Mouse (Mus musculus): ENCODE measurements at regions not wholly inside any gene's neighbourhood (a gene's known extent, or its start where the extent isn't known, plus 50 kb on each side); places are given as distances from the start of the nearest gene placed in this dataset.

GRCm38 (mm10) chr2:50964062-50964461, 184.8 kb downstream of the Rnd3 start:
- H3K4me2 ChIP-seq (replicated peaks), result no peak overlapping the region
- H3K4me3 ChIP-seq (replicated peaks; ENCODE audit: low read length), result no peak overlapping the region
- ATAC-seq (ENCODE audit: low FRiP score) (no peak), DNase-seq (ENCODE audit: low spot score) (no peak)
- no peak overlapping the region for H3K27ac ChIP-seq
- no peak overlapping the region for H3K9ac ChIP-seq
- no peaks in the 10 kb centered on the region for H3K36me3 ChIP-seq (replicated peaks; ENCODE audit: control insufficient read depth, insufficient read depth)
- WGBS, result 87% methylated on average over 3 of the region's 3 CpGs
- no peaks in the 10 kb centered on the region for H3K9me3 ChIP-seq (ENCODE audit: control insufficient read depth, low read length)
- no peaks in the 10 kb centered on the region for H3K27me3 ChIP-seq (ENCODE audit: control insufficient read depth, insufficient read depth, low read length)
- peaks cover 6% of the 10 kb centered on the region for H3K4me1 ChIP-seq (replicated peaks; ENCODE audit: control insufficient read depth, insufficient read depth, low read length)

GRCm38 (mm10) chr2:50961049-50961448, 187.9 kb downstream of the Rnd3 start:
- H3K9me3 ChIP-seq (ENCODE audit: control insufficient read depth, low read length), result no peaks in the 10 kb centered on the region
- H3K36me3 ChIP-seq (replicated peaks; ENCODE audit: control insufficient read depth, insufficient read depth), result no peaks in the 10 kb centered on the region
- H3K27me3 ChIP-seq (ENCODE audit: control insufficient read depth, insufficient read depth, low read length), result no peaks in the 10 kb centered on the region
- DNase-seq (ENCODE audit: low spot score) (no peak), ATAC-seq (ENCODE audit: low FRiP score) (no peak)
- H3K4me2 ChIP-seq (replicated peaks), result no peak overlapping the region
- H3K9ac ChIP-seq, result no peak overlapping the region
- 70% methylated on average over 4 of the region's 4 CpGs for WGBS
- no peaks in the 10 kb centered on the region for H3K4me1 ChIP-seq (replicated peaks; ENCODE audit: control insufficient read depth, insufficient read depth, low read length)
- no peak overlapping the region for H3K4me3 ChIP-seq (replicated peaks; ENCODE audit: low read length)
- no peak overlapping the region for H3K27ac ChIP-seq

- Histone ChIP-seq H3K9ac (no peak overlapping the region), H3K36me3 (replicated peaks; ENCODE audit: control insufficient read depth, insufficient read depth) (no peaks in the 10 kb centered on the region), H3K27ac (no peak overlapping the region), H3K9me3 (ENCODE audit: control insufficient read depth, low read length) (no peaks in the 10 kb centered on the region), H3K4me2 (replicated peaks) (no peak overlapping the region), H3K4me3 (replicated peaks; ENCODE audit: low read length) (no peak overlapping the region), H3K27me3 (ENCODE audit: control insufficient read depth, insufficient read depth, low read length) (no peaks in the 10 kb centered on the region), H3K4me1 (replicated peaks; ENCODE audit: control insufficient read depth, insufficient read depth, low read length) (no peaks in the 10 kb centered on the region)
- no peak for ATAC-seq (ENCODE audit: low FRiP score)
- WGBS, result 94% methylated on average over 9 of the region's 9 CpGs
- no peak for DNase-seq (ENCODE audit: low spot score)
Measured at GRCm38 (mm10) chr2:50959323-50959722, 189.6 kb downstream of the Rnd3 start.

- Histone ChIP-seq H3K9ac (no peak overlapping the region), H3K4me3 (replicated peaks; ENCODE audit: low read length) (no peak overlapping the region), H3K4me1 (replicated peaks; ENCODE audit: control insufficient read depth, insufficient read depth, low read length) (no peaks in the 10 kb centered on the region), H3K9me3 (ENCODE audit: control insufficient read depth, low read length) (no peaks in the 10 kb centered on the region), H3K36me3 (replicated peaks; ENCODE audit: control insufficient read depth, insufficient read depth) (no peaks in the 10 kb centered on the region), H3K27me3 (ENCODE audit: control insufficient read depth, insufficient read depth, low read length) (no peaks in the 10 kb centered on the region), H3K27ac (no peak overlapping the region), H3K4me2 (replicated peaks) (no peak overlapping the region)
- 37% methylated on average over 6 of the region's 6 CpGs for WGBS
- DNase-seq (ENCODE audit: low spot score) (peak; percentile 32), ATAC-seq (ENCODE audit: low FRiP score) (no peak)
Measured at GRCm38 (mm10) chr2:50954361-50955066, 194.4 kb downstream of the Rnd3 start.

GRCm38 (mm10) chr2:50951027-50951426, 197.9 kb downstream of the Rnd3 start:
- no peaks in the 10 kb centered on the region for H3K27me3 ChIP-seq (ENCODE audit: control insufficient read depth, insufficient read depth, low read length)
- no peak overlapping the region for H3K4me2 ChIP-seq (replicated peaks)
- no peak overlapping the region for H3K27ac ChIP-seq
- no peak overlapping the region for H3K9ac ChIP-seq
- no peak overlapping the region for H3K4me3 ChIP-seq (replicated peaks; ENCODE audit: low read length)
- DNase-seq (ENCODE audit: low spot score), result no peak
- no peaks in the 10 kb centered on the region for H3K9me3 ChIP-seq (ENCODE audit: control insufficient read depth, low read length)
- no peaks in the 10 kb centered on the region for H3K4me1 ChIP-seq (replicated peaks; ENCODE audit: control insufficient read depth, insufficient read depth, low read length)
- no peak for ATAC-seq (ENCODE audit: low FRiP score)
- WGBS, result 87% methylated on average over 3 of the region's 3 CpGs
- no peaks in the 10 kb centered on the region for H3K36me3 ChIP-seq (replicated peaks; ENCODE audit: control insufficient read depth, insufficient read depth)

- Histone ChIP-seq H3K4me3 (replicated peaks; ENCODE audit: low read length) (no peak overlapping the region), H3K4me2 (replicated peaks) (no peak overlapping the region), H3K27ac (no peak overlapping the region), H3K27me3 (ENCODE audit: control insufficient read depth, insufficient read depth, low read length) (no peaks in the 10 kb centered on the region), H3K9ac (no peak overlapping the region), H3K36me3 (replicated peaks; ENCODE audit: control insufficient read depth, insufficient read depth) (no peaks in the 10 kb centered on the region), H3K4me1 (replicated peaks; ENCODE audit: control insufficient read depth, insufficient read depth, low read length) (no peaks in the 10 kb centered on the region), H3K9me3 (ENCODE audit: control insufficient read depth, low read length) (no peaks in the 10 kb centered on the region)
- WGBS, result 88% methylated on average over 4 of the region's 4 CpGs
- DNase-seq (ENCODE audit: low spot score), result no peak
- no peak for ATAC-seq (ENCODE audit: low FRiP score)
Measured at GRCm38 (mm10) chr2:50949717-50950116, 199.2 kb downstream of the Rnd3 start.

- Histone ChIP-seq H3K27me3 (ENCODE audit: control insufficient read depth, insufficient read depth, low read length) (no peaks in the 10 kb centered on the region), H3K4me1 (replicated peaks; ENCODE audit: control insufficient read depth, insufficient read depth, low read length) (no peaks in the 10 kb centered on the region), H3K36me3 (replicated peaks; ENCODE audit: control insufficient read depth, insufficient read depth) (no peaks in the 10 kb centered on the region), H3K4me2 (replicated peaks) (no peak overlapping the region), H3K9ac (no peak overlapping the region), H3K9me3 (ENCODE audit: control insufficient read depth, low read length) (no peaks in the 10 kb centered on the region), H3K27ac (no peak overlapping the region), H3K4me3 (replicated peaks; ENCODE audit: low read length) (no peak overlapping the region)
- DNase-seq (ENCODE audit: low spot score) (no peak), ATAC-seq (ENCODE audit: low FRiP score) (no peak)
- WGBS, result 91% methylated on average over 4 of the region's 4 CpGs
Measured at GRCm38 (mm10) chr2:50945526-50945925, 203.4 kb downstream of the Rnd3 start.

- Histone ChIP-seq H3K36me3 (replicated peaks; ENCODE audit: control insufficient read depth, insufficient read depth) (no peaks in the 10 kb centered on the region), H3K4me3 (replicated peaks; ENCODE audit: low read length) (no peak overlapping the region), H3K9me3 (ENCODE audit: control insufficient read depth, low read length) (no peaks in the 10 kb centered on the region), H3K27me3 (ENCODE audit: control insufficient read depth, insufficient read depth, low read length) (no peaks in the 10 kb centered on the region), H3K4me1 (replicated peaks; ENCODE audit: control insufficient read depth, insufficient read depth, low read length) (no peaks in the 10 kb centered on the region), H3K4me2 (replicated peaks) (no peak overlapping the region), H3K9ac (no peak overlapping the region), H3K27ac (no peak overlapping the region)
- 89% methylated on average over 15 of the region's 15 CpGs for WGBS
- DNase-seq (ENCODE audit: low spot score) (no peak), ATAC-seq (ENCODE audit: low FRiP score) (no peak)
Measured at GRCm38 (mm10) chr2:50943180-50943579, 205.7 kb downstream of the Rnd3 start.

GRCm38 (mm10) chr2:50942741-50943140, 206.2 kb downstream of the Rnd3 start:
- 79% methylated on average over 11 of the region's 11 CpGs for WGBS
- no peaks in the 10 kb centered on the region for H3K9me3 ChIP-seq (ENCODE audit: control insufficient read depth, low read length)
- no peaks in the 10 kb centered on the region for H3K4me1 ChIP-seq (replicated peaks; ENCODE audit: control insufficient read depth, insufficient read depth, low read length)
- no peak for ATAC-seq (ENCODE audit: low FRiP score)
- DNase-seq (ENCODE audit: low spot score), result no peak
- no peak overlapping the region for H3K4me3 ChIP-seq (replicated peaks; ENCODE audit: low read length)
- no peak overlapping the region for H3K9ac ChIP-seq
- no peak overlapping the region for H3K4me2 ChIP-seq (replicated peaks)
- H3K36me3 ChIP-seq (replicated peaks; ENCODE audit: control insufficient read depth, insufficient read depth), result no peaks in the 10 kb centered on the region
- no peaks in the 10 kb centered on the region for H3K27me3 ChIP-seq (ENCODE audit: control insufficient read depth, insufficient read depth, low read length)
- no peak overlapping the region for H3K27ac ChIP-seq

GRCm38 (mm10) chr2:50932936-50933335, 216.0 kb downstream of the Rnd3 start:
- H3K9ac ChIP-seq, result no peak overlapping the region
- no peaks in the 10 kb centered on the region for H3K27me3 ChIP-seq (ENCODE audit: control insufficient read depth, insufficient read depth, low read length)
- ATAC-seq (ENCODE audit: low FRiP score), result no peak
- no peak overlapping the region for H3K4me2 ChIP-seq (replicated peaks)
- H3K9me3 ChIP-seq (ENCODE audit: control insufficient read depth, low read length), result no peaks in the 10 kb centered on the region
- H3K4me1 ChIP-seq (replicated peaks; ENCODE audit: control insufficient read depth, insufficient read depth, low read length), result no peaks in the 10 kb centered on the region
- no peak for DNase-seq (ENCODE audit: low spot score)
- H3K4me3 ChIP-seq (replicated peaks; ENCODE audit: low read length), result no peak overlapping the region
- H3K27ac ChIP-seq, result no peak overlapping the region
- 59% methylated on average over 7 of the region's 7 CpGs for WGBS
- H3K36me3 ChIP-seq (replicated peaks; ENCODE audit: control insufficient read depth, insufficient read depth), result no peaks in the 10 kb centered on the region
